Mouse (Mus musculus): ENCODE measurements around the gene Trim31. TPM values are rescaled to one million over a fixed set of nuclear protein-coding genes. Genes with fewer than 3 reads are reported as not detected.
A peak's percentile ranks its signal among the peaks of the same experiment; 100 is the strongest.

The Trim31 gene
- polyA plus RNA-seq, 1 experiment from 2014 or later: not detected

DNA sequence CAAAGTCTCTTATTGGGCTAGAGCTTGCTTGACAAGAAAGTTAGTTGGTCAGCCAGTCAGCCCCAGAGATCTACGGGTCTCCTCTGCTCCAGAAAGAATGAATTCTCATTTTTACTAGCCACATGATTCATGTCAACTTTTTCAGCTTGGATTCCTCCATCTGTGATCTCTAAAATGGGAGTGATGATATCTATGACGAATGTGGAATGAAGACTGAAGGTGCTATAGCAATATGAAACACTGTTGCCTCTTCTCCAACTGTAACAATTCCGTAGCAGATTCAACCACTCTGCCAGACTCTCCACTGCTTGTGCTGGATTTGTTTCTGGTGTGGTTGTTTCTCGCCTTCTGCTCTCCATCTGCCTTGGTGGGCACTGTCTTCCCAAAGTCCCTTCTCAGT lies 33.2 kb downstream of the Trim31 start:
- ATAC-seq (ENCODE audit: low FRiP score, low read depth): no peak
- H3K9ac ChIP-seq: no peak overlapping the region
- H3K4me1 ChIP-seq: no peaks in the 10 kb centered on the region
- H3K4me2 ChIP-seq (replicated peaks): no peak overlapping the region
- WGBS: 82% methylated on average over 4 of the region's 4 CpGs
- H3K36me3 ChIP-seq: no peaks in the 10 kb centered on the region
- H3K27me3 ChIP-seq (replicated peaks): no peaks in the 10 kb centered on the region
- H3K4me3 ChIP-seq: no peak overlapping the region
- no peak overlapping the region for H3K27ac ChIP-seq
- no peaks in the 10 kb centered on the region for H3K9me3 ChIP-seq

DNA sequence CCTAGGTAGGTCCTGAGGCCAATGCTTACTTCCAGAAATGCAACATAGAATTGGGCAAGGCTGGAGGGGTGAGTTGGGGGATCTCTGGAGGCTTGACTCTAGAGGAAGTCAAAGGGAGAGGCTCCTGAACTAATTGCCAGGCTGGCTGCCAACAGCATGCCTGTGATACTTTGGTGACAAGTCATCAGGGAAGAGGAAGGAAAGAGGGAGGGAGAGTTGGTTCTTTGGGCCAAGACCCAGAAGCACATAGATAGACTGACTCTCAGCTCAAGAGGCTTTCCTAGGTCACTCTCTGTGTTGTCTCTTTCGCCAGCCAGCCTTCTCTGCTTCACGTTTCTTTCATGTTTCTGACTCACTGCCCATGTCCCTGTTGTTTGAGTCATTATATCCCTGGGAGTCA lies 33.9 kb downstream of the Trim31 start:
- Histone ChIP-seq H3K4me2 (replicated peaks) (no peak overlapping the region), H3K27ac (no peak overlapping the region), H3K9me3 (no peaks in the 10 kb centered on the region), H3K36me3 (no peaks in the 10 kb centered on the region), H3K27me3 (replicated peaks) (no peaks in the 10 kb centered on the region), H3K4me1 (no peaks in the 10 kb centered on the region), H3K9ac (no peak overlapping the region), H3K4me3 (no peak overlapping the region)
- ATAC-seq (ENCODE audit: low FRiP score, low read depth): no peak
- WGBS: 75% methylated on average over 2 of the region's 2 CpGs

DNA sequence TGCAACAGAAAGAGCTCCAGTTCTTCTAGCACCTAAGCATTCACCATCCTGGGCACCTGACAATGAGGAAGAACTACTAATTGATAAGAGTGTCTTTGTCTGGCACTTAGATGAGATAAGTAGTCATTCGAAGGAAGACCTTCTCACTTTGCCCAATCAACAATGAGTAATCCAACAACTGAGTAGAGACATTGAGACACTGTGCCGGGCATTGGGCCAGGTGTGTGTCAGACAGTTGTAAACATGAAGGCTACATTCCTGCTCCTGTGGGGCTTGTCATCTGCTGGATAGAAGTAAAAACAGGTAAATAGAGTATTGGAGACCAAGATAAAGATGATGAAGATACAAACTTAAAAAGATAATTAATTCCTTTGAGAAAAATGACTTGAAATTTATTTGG lies 40.1 kb downstream of the Trim31 start:
- WGBS: 91% methylated on average over 2 of the region's 2 CpGs
- ATAC-seq (ENCODE audit: low FRiP score, low read depth): no peak

DNA sequence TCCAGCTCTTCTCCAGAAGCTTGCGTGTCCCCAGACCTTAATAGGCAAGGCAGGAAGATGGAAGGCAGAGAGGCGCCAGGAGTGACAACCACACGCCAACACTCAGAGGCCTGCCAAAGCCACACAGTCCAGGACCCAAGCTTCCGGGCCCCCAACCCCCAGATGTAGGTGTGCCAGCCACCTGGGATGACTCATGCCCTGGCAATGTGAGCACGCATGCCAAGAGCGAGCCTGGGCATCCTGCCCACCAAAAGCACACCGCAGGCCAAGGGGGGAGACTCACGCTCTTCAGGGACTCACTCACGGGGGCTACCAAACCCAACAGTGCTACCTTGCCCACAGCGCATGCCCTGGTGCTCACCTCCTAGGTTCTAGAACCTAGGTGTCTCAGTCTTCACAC lies 44.5 kb downstream of the Trim31 start:
- H3K4me2 ChIP-seq (replicated peaks): peak overlapping the region; percentile 66
- H3K9me3 ChIP-seq: no peaks in the 10 kb centered on the region
- peak overlapping the region; percentile 58; the same call in 1 of the 2 replicates for H3K9ac ChIP-seq
- peaks cover 24% of the 10 kb centered on the region for H3K4me1 ChIP-seq
- no peak overlapping the region; the same call in 1 of the 2 replicates for H3K4me3 ChIP-seq
- WGBS: 63% methylated on average over 10 of the region's 10 CpGs
- no peak for ATAC-seq (ENCODE audit: low FRiP score, low read depth)
- H3K36me3 ChIP-seq: no peaks in the 10 kb centered on the region
- peaks cover 43% of the 10 kb centered on the region for H3K27me3 ChIP-seq (replicated peaks)
- H3K27ac ChIP-seq: no peak overlapping the region

More for the DNA sequence above, 40.1 kb downstream of the Trim31 start:
- Histone ChIP-seq H3K9me3 (no peaks in the 10 kb centered on the region), H3K27ac (no peak overlapping the region), H3K4me2 (replicated peaks) (no peak overlapping the region), H3K36me3 (no peaks in the 10 kb centered on the region), H3K9ac (no peak overlapping the region), H3K27me3 (replicated peaks) (peaks cover 17% of the 10 kb centered on the region), H3K4me1 (peaks cover 6% of the 10 kb centered on the region), H3K4me3 (no peak overlapping the region)

DNA sequence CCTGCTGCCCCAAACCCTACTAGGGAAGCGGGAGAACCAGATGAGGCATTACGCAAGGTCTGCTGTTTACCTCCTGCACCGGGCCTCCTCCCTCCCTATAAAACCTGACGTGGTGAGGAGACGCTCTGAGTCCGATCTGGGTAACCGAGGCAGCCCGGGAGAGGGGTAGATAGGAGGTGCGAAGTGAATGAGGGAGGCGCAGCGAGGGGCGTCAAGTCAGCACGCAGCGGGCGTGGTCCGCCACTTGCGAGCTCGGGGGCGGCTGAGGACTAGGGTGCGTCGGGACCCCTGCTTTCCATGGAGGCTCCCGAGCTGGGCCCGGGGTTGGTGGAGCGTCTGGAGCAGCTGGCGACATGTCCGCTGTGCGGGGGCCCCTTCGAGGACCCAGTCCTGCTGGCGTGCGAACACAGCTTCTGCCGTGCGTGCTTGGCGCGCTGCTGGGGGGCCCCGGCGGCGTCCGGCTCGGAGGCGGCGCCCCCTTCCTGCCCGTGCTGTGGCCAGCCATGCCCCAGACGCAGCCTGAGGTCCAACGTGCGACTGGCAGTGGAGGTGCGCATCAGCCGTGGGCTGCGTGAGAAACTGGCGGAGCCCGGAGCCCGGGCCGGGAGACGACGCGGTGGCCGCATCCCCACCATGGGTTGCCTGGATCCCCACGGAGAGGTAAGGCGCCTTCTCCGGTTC lies 45.0 kb downstream of the Trim31 start, which contains the start of gene Rnf39:
TSS of gene Rnf39 (plus strand) at position 128 of the 681 bp plus-strand sequence.
- WGBS: 3% methylated on average over 59 of the region's 59 CpGs
- Histone ChIP-seq H3K4me2 (replicated peaks) (peak within 1 kb of the TSS; percentile 66), H3K9ac (peak within 1 kb of the TSS; percentile 58), H3K4me3 (peak within 1 kb of the TSS; percentile 34), H3K4me1 (peaks cover 28% of the 10 kb centered on the region), H3K27me3 (replicated peaks) (peaks cover 43% of the 10 kb centered on the region), H3K9me3 (no peaks in the 10 kb centered on the region), H3K27ac (no peak within 1 kb of the TSS), H3K36me3 (no peaks in the 10 kb centered on the region)
- no peak for ATAC-seq (ENCODE audit: low FRiP score, low read depth)

DNA sequence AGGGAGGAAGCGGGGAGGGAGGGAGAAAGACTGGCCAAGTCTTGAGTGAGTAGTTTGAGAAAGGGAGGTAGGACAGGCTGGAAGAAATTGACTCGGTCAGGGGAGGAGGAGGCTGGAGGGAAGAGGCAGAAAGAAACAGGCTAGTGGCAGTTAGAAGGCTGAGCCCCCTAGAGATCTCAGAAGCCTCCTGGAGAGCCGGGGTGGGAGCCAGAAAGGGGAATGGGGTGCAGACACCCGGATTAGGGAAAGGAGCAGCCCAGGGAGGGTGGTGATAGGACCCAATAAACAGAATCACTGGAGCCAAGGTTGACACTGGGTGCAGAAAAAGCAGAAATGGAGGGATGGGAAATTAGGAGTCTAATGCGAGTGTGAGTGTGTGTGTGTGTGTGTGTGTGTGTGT lies 45.8 kb downstream of the Trim31 start:
- ATAC-seq (ENCODE audit: low FRiP score, low read depth): no peak
- H3K4me1 ChIP-seq: peaks cover 28% of the 10 kb centered on the region
- H3K4me2 ChIP-seq (replicated peaks): peak overlapping the region; percentile 66
- peaks cover 43% of the 10 kb centered on the region for H3K27me3 ChIP-seq (replicated peaks)
- no peak overlapping the region for H3K27ac ChIP-seq
- H3K36me3 ChIP-seq: peaks cover under 1% of the 10 kb centered on the region; the same call in 1 of the 2 replicates
- 13% methylated on average over 5 of the region's 5 CpGs for WGBS
- H3K4me3 ChIP-seq: no peak overlapping the region
- H3K9ac ChIP-seq: no peak overlapping the region
- H3K9me3 ChIP-seq: no peaks in the 10 kb centered on the region

DNA sequence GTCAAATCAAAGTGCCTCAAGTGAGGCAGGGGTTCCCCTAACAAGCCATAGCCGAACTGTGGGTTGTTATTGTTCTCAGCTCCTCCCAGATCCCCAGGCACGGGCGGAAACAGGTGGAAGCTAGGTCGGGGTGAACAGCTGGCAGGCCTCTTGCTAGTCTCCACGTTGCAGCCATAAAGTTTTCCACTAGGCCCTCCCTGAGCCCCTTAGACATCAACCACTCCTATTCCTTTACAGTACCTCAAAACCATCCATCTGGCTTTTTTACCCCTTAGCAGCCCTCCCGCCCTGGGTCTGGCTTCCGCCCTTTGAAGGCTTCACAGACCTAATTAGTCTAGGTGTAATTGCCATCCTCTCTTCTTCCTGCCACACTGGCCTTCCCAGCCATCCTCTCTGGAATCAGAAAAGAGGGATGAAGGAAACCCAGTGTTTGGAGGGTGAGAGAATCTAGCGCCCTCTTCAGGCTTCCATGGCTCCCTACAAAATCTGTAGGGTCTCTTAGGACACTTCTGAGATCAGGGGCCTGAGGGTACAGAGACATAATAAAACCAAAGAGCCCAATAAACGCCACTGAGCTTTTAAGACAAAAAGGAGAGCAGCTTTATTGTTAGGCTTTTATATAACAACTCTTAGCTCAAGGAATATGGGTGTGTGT lies 46.3 kb downstream of the Trim31 start:
- H3K4me3 ChIP-seq: no peak overlapping the region
- no peak overlapping the region for H3K4me2 ChIP-seq (replicated peaks)
- peaks cover 43% of the 10 kb centered on the region for H3K27me3 ChIP-seq (replicated peaks)
- no peaks in the 10 kb centered on the region for H3K9me3 ChIP-seq
- no peak for ATAC-seq (ENCODE audit: low FRiP score, low read depth)
- no peak overlapping the region for H3K27ac ChIP-seq
- WGBS: 12% methylated on average over 9 of the region's 9 CpGs
- H3K36me3 ChIP-seq: peaks cover 6% of the 10 kb centered on the region; the same call in 1 of the 2 replicates
- H3K4me1 ChIP-seq: peaks cover 28% of the 10 kb centered on the region
- H3K9ac ChIP-seq: no peak overlapping the region

DNA sequence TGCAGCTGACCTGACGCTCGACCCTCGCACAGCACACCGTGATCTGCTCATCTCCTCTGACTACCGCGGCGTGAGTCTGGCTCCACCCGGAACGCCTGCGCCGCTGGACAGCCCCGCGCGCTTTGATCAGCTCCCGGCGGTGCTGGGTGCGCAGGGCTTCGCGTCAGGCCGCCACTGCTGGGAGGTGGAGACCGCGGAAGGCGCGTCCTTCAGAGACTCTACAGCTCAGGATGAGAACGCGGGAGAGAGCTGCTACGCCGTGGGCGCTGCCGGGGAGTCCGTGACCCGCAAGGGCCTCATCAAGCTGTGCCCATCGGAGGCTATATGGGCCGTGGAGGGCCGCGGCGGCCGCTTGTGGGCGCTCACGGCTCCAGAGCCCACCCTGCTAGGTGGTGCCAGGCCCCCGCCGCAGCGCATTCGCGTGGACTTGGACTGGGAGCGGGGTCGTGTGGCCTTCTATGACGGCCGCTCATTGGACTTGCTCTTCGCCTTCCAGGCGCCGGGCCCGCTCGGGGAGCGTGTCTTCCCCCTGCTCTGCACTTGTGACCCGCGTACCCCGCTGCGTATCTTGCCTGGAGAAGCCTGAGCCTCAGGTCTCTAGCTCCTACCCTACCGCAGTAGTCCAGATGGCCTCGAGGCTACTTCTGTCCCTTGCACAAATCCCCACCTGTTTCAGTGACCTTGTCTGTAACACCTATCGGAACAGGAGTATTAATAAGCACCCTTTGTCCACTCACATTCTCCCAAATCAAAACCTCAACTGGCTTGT lies 49.3 kb downstream of the Trim31 start:
- ATAC-seq (ENCODE audit: low FRiP score, low read depth): peak; percentile 51

DNA sequence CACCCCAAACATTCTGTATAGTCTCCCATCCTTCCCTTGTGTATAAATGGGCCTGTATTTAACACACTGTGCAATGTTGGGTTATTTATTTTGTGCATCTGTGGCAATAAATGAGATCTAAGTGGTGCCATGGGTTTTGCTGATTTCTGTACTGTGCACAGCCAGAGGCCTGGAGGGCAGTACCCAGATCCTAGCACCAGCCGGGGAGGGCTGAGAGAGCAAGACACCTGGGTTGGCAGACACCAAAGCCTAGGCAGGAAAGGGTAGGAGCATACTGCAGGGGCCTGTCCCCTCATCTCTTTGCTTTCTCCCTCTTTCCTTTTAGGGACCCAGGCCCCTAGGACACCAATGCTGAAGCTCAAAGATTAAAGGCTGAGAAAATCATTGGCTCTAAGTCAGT lies 50.4 kb downstream of the Trim31 start:
- Histone ChIP-seq H3K9me3 (no peaks in the 10 kb centered on the region), H3K27me3 (replicated peaks) (peaks cover 24% of the 10 kb centered on the region), H3K4me3 (no peak overlapping the region), H3K9ac (no peak overlapping the region), H3K27ac (no peak overlapping the region), H3K4me1 (peaks cover 27% of the 10 kb centered on the region), H3K4me2 (replicated peaks) (no peak overlapping the region), H3K36me3 (peaks cover 8% of the 10 kb centered on the region; the same call in 1 of the 2 replicates)
- ATAC-seq (ENCODE audit: low FRiP score, low read depth): no peak
- 76% methylated on average over 1 of the region's 1 CpGs for whole genome bisulfite sequencing

More for the DNA sequence above, 49.3 kb downstream of the Trim31 start:
- H3K36me3 ChIP-seq: peaks cover 8% of the 10 kb centered on the region; the same call in 1 of the 2 replicates
- no peak overlapping the region for H3K27ac ChIP-seq
- peak overlapping the region; percentile 55 for H3K4me3 ChIP-seq
- peak overlapping the region; percentile 74 for H3K9ac ChIP-seq
- H3K4me2 ChIP-seq (replicated peaks): peak overlapping the region; percentile 91
- H3K4me1 ChIP-seq: peaks cover 35% of the 10 kb centered on the region
- no peaks in the 10 kb centered on the region for H3K9me3 ChIP-seq
- H3K27me3 ChIP-seq (replicated peaks): peaks cover 34% of the 10 kb centered on the region
- 1% methylated on average over 62 of the region's 62 CpGs for WGBS

DNA sequence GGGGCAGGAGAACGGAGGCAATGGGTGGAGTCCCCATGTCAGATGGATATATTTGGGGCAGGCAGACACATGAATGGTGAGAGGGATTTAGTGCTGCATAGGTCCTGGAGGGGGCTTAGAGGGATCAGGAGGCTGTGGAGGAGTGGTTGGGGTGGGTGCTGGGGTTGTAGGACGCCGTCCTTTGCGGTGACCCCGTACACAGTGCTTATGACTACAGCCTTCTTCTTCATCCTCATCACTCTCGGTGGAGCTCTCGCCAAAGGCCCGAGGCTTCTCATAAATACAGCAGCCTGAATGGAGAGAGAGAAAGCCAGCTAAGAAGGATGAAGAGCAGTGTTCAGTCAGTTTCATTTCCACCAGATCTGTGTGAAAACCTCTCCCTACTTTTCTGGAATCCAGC lies 51.3 kb downstream of the Trim31 start:
- H3K4me1 ChIP-seq: peaks cover 22% of the 10 kb centered on the region
- no peak overlapping the region for H3K27ac ChIP-seq
- no peak overlapping the region for H3K9ac ChIP-seq
- no peaks in the 10 kb centered on the region for H3K9me3 ChIP-seq
- no peak for ATAC-seq (ENCODE audit: low FRiP score, low read depth)
- peaks cover 11% of the 10 kb centered on the region; the same call in 1 of the 2 replicates for H3K36me3 ChIP-seq
- H3K4me3 ChIP-seq: no peak overlapping the region
- peaks cover 14% of the 10 kb centered on the region for H3K27me3 ChIP-seq (replicated peaks)
- no peak overlapping the region for H3K4me2 ChIP-seq (replicated peaks)
- 97% methylated on average over 8 of the region's 8 CpGs for WGBS

DNA sequence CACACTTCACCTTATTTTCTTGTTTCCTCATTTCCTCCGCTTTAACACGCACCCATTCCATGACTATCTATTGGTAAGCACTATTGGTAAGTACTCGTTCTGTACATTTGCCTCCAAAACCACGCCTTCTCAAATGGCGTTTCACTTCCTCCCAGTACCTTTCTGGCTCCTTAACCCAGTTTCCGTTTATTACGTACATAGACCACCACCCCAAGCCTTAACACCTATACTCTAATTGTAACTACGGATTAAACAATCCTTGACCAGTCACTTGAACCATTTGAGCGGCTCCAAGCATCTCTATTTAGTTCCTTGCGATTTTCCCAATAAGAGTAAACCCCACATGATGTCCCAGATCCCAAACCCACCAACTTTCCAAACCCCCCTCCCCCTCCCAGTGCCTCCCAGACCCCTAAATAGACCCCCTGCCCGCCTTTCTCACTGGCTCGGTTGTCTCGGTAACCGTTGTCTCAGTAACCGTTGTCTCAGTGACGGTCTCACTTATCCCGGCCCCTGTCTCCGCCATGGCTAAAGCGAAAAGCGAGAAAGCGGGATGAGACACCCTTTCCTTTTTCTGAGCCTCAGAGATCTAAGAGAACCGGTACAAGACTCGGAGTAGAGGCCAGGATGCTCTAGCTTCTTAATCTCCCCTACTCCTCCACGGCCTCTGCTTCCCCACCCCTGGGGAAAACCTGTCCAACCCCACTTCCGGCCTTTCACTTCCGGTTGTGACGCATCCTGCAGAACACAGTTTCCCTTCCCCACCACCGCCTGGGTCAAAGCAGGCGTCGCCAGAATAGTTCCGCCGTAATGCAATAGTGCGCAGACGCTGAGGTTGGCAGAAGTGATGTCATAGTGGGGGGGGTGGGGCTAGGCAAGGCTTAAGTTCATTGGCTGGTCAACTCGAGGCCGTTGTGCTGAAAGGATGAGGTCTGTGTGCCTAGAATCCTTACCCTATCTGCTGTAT lies 53.3 kb downstream of the Trim31 start, which contains the start of gene Ppp1r11:
TSS of gene Ppp1r11 (minus strand) at position 761 of the 967 bp plus-strand sequence.
- Histone ChIP-seq H3K9ac (peak within 1 kb of the TSS; percentile 76), H3K4me1 (peaks cover 18% of the 10 kb centered on the region), H3K27ac (peak within 1 kb of the TSS; percentile 58; the same call in 1 of the 2 replicates), H3K4me2 (replicated peaks) (peak within 1 kb of the TSS; percentile 64), H3K27me3 (replicated peaks) (no peaks in the 10 kb centered on the region), H3K4me3 (peak within 1 kb of the TSS; percentile 56), H3K9me3 (no peaks in the 10 kb centered on the region), H3K36me3 (peaks cover 15% of the 10 kb centered on the region; the same call in 1 of the 2 replicates)
- ATAC-seq (ENCODE audit: low FRiP score, low read depth): peak; percentile 95
- 2% methylated on average over 36 of the region's 36 CpGs for WGBS
